Mouse (Mus musculus): ENCODE measurements around the gene Olfr1140. TPM values are rescaled to one million over a fixed set of nuclear protein-coding genes. Genes with fewer than 3 reads are reported as not detected.

The Olfr1140 gene
- polyA plus RNA-seq (2021; fragmentation: Nextera tagmentation): not detected in 2 replicates
- long read RNA-seq, experiment 1: 0 reads
- long read RNA-seq, experiment 2: 0 reads

DNA sequence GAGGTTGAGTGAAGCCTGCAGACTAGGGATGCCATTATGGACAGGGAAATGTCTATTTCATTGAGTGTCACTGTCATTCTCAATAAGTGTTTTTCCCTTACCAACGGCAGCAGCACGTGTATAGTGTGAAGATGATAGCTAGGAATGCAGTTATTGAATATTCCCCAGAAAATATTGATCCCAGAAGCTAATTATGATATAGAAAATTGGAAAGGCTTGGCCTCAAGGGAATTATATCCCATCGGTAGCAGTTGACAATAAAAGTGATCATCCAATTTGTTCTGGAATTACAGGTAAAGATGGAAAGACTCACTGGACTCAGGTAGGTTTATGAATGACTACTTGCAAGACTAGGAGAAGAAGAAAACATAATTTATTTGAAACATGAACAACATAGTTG, at the start of gene Olfr1140:
Gene Olfr1140 (plus strand): TSS at position 301 of the 400 bp plus-strand sequence.

DNA sequence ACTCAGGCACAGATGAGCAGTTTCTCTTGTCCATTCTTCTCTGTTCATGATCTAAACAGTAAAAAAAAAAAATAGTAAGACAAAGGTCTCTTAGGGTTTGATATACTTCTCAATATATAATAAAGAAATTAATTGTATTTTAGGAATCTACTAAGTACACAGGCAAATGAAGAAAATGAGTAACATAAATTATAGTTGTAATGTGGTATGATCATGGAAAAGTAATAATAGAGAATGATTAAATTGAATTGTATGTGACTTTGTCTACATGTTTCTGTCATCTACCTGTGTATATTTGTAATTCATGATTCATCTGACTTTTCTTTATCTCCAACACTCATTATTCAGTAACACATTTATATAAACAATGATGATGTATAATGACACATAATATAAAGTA, 49.7 kb upstream of the Olfr1140 start, which contains the start of gene Olfr1136:
Gene Olfr1136 (minus strand): TSS at position 101 of the 400 bp plus-strand sequence.

DNA sequence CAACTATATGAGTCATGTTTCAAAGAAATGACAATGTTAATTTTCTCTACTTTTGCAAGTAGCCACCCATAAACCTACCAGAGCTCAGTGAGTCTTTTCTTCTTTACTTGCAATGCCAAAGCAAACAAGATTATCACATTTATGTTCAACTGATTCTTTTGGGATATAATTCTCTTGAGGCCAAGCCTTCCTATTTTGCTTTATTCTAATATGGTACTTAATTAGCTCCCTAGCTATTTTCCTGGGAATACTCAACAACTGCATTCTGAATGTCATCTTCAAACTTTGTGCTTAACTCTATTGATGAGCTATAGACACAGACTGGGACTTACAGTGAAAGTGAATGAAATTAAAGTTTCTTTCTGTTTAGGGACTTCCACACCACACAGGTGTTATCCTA, 30.5 kb upstream of the Olfr1140 start, which contains the start of gene Olfr1137:
Gene Olfr1137 (minus strand): TSS at position 101 of the 400 bp plus-strand sequence.

DNA sequence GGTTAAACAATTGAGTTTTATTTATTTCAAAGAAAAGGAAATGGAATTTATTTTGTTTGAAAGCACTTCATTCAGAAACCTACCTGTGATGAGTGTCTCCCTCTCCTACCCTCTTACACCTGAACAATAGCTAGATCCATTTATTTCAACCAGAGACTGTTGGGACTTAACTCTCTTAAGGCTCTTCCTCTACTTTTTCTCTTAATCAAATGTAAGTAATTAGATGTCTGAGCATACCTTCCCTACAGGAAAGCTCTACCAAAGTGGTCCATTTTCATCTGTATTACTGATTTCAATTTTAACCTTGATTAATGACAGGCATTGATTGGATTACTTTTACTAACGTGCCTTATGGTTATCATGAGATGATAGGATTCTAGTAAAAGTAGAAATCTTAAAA, 3.7 kb upstream of the Olfr1140 start, which contains the start of gene Olfr1138:
Gene Olfr1138 (minus strand): TSS at position 101 of the 400 bp plus-strand sequence.

DNA sequence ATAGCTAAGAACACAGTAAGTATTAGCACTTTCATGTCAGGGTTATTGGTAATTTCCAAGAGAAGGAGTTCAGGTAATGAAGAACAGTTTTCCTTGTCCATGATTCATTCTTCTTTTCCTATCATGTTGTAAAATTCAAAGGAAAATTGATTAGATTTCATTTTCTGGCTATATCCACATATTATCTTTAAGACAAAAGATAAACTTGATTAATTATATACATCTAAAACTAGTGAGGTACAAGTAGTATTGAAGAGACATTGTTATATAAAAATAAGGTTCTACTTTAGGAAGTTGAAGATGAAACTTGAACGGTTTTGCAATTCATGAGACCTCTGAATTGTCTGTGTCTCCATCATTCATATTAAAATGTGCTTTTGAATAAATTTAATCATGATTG, 10.3 kb downstream of the Olfr1140 start, which contains the start of gene Olfr1141:
Gene Olfr1141 (minus strand): TSS at position 101 of the 400 bp plus-strand sequence.

DNA sequence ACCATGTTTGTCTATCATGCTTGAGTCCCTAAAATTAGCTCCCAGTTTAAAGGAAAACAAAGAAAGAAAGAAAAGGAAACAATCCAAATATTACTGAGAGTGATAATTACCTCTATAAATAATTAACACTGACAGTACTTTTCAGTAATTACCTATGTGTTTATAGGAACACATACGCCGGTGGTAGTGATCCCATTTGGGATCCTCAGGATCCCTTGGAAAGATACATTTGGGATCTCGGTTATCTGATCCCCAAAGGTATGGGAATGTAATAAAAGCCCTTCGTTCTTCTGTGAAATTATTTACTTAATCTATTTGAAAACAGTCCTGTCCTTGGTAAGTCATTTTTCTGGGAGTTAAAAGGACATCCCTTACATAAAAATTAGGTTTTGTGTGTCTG, 35.6 kb downstream of the Olfr1140 start, which contains the start of gene Olfr152:
Gene Olfr152 (plus strand): TSS at position 301 of the 400 bp plus-strand sequence.

Other genes with a start within 250 kb of the Olfr1140 start
- gene Pramel7, start 246.7 kb upstream of the Olfr1140 start, polyA plus RNA-seq (2021; fragmentation: Nextera tagmentation): not detected in 2 replicates
- not detected in 2 replicates for gene Pramel6, start 237.2 kb upstream of the Olfr1140 start, polyA plus RNA-seq (2021; fragmentation: Nextera tagmentation)
- gene Olfr153, start 212.0 kb upstream of the Olfr1140 start, polyA plus RNA-seq (2021; fragmentation: Nextera tagmentation): not detected in 2 replicates
- not detected in 2 replicates for gene Olfr1128, start 198.2 kb upstream of the Olfr1140 start, polyA plus RNA-seq (2021; fragmentation: Nextera tagmentation)
- not detected in 2 replicates for gene Olfr1129, start 169.8 kb upstream of the Olfr1140 start, polyA plus RNA-seq (2021; fragmentation: Nextera tagmentation)
- not detected in 2 replicates for gene Olfr1130, start 137.5 kb upstream of the Olfr1140 start, polyA plus RNA-seq (2021; fragmentation: Nextera tagmentation)
- not detected in 2 replicates for gene Olfr1131, start 116.6 kb upstream of the Olfr1140 start, polyA plus RNA-seq (2021; fragmentation: Nextera tagmentation)
- gene Olfr1132, start 106.2 kb upstream of the Olfr1140 start, polyA plus RNA-seq (2021; fragmentation: Nextera tagmentation): not detected in 2 replicates
- gene Olfr1133, start 96.4 kb upstream of the Olfr1140 start, polyA plus RNA-seq (2021; fragmentation: Nextera tagmentation): not detected in 2 replicates
- gene Olfr1134, start 85.3 kb upstream of the Olfr1140 start, polyA plus RNA-seq (2021; fragmentation: Nextera tagmentation): not detected in 2 replicates
- not detected in 2 replicates for gene Olfr1135, start 70.1 kb upstream of the Olfr1140 start, polyA plus RNA-seq (2021; fragmentation: Nextera tagmentation)
- not detected in 2 replicates for gene Olfr1136, start 49.8 kb upstream of the Olfr1140 start, polyA plus RNA-seq (2021; fragmentation: Nextera tagmentation)
- not detected in 2 replicates for gene Olfr1137, start 30.6 kb upstream of the Olfr1140 start, polyA plus RNA-seq (2021; fragmentation: Nextera tagmentation)
- gene Olfr1138, start 3.8 kb upstream of the Olfr1140 start, polyA plus RNA-seq (2021; fragmentation: Nextera tagmentation): not detected in 2 replicates
- gene Olfr1141, start 10.2 kb downstream of the Olfr1140 start, polyA plus RNA-seq (2021; fragmentation: Nextera tagmentation): not detected in 2 replicates
- not detected in 2 replicates for gene Olfr152, start 35.7 kb downstream of the Olfr1140 start, polyA plus RNA-seq (2021; fragmentation: Nextera tagmentation)
- not detected in 2 replicates for gene Olfr1143, start 56.8 kb downstream of the Olfr1140 start, polyA plus RNA-seq (2021; fragmentation: Nextera tagmentation)
- gene Olfr1145, start 66.1 kb downstream of the Olfr1140 start, polyA plus RNA-seq (2021; fragmentation: Nextera tagmentation): not detected in 2 replicates
- not detected in 2 replicates for gene Olfr1148, start 86.8 kb downstream of the Olfr1140 start, polyA plus RNA-seq (2021; fragmentation: Nextera tagmentation)
- gene Olfr1150-ps1, start 100.2 kb downstream of the Olfr1140 start, polyA plus RNA-seq (2021; fragmentation: Nextera tagmentation): not detected in 2 replicates
- not detected in 2 replicates for gene Olfr1151, start 112.1 kb downstream of the Olfr1140 start, polyA plus RNA-seq (2021; fragmentation: Nextera tagmentation)
- gene Olfr1152, start 122.7 kb downstream of the Olfr1140 start, polyA plus RNA-seq (2021; fragmentation: Nextera tagmentation): not detected in 2 replicates
- not detected in 2 replicates for gene Olfr1153, start 151.2 kb downstream of the Olfr1140 start, polyA plus RNA-seq (2021; fragmentation: Nextera tagmentation)
- not detected in 2 replicates for gene Olfr1154, start 161.4 kb downstream of the Olfr1140 start, polyA plus RNA-seq (2021; fragmentation: Nextera tagmentation)
- gene Olfr1155, start 201.4 kb downstream of the Olfr1140 start, polyA plus RNA-seq (2021; fragmentation: Nextera tagmentation): not detected in 2 replicates
- gene Olfr1156, start 209.3 kb downstream of the Olfr1140 start, polyA plus RNA-seq (2021; fragmentation: Nextera tagmentation): not detected in 2 replicates
- gene Olfr1157, start 224.5 kb downstream of the Olfr1140 start, polyA plus RNA-seq (2021; fragmentation: Nextera tagmentation): not detected in 2 replicates
- not detected in 2 replicates for gene Olfr74, start 230.9 kb downstream of the Olfr1140 start, polyA plus RNA-seq (2021; fragmentation: Nextera tagmentation)
- not detected in 2 replicates for gene Olfr1158, start 246.4 kb downstream of the Olfr1140 start, polyA plus RNA-seq (2021; fragmentation: Nextera tagmentation)

Data from layer of hippocampus, adult 6 months (tissue).